ENCODE assay signal across 7 mouse cellular contexts in the genomic region with DNA sequence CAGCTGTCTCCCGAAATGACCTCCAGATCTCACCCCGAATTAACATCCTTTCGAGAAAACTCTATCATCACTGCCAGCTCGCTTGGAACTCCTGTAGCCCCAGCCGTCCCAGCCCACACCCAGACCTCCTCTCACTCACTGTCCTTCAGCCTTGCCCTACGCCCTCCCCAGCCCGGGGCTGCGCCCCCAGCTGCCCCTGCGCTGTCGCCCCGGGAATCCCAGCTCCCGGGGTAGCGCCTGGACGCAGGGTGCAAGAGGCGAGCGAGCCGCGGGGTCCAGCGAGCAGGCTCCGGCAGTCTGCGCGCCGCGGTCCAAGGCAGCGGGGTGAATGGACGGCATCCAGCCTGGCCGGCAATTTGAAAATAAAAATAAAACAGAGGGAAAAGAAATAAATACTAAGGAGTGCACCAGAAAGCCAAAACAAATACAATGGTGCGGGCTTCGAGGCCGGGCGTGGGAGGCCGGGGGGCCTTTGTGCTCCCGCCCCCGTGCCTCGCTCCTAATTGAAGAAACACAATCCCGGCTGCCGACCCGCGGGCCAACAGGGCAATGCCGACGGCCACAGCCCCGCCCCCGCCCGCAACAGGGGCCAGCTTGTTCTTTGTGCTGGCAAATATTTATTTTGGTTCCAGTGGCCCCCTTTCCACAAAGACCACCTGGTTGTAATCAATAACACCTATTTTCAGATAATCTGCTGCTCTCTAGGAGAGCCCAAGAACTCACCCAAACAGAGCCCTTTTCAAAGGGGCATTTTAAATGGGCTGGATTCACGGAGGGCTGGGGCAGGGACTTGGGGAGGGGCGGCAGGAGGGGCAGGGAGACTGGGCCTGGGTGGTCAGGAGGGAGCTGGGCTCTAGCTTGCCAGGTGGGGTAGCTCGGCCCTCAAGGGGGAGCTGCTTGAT. TPM values are rescaled to one million over a fixed set of nuclear protein-coding genes. Genes with fewer than 3 reads are reported as not detected.
DNase-seq lines count a peak whose midpoint lies in the region; ATAC-seq lines count a peak whose summit lies in the region.

No protein-coding gene starts in this region.

- no peak overlapping the region for H3K27ac ChIP-seq in forebrain, embryonic 16.5 days (ENCODE audit: low read length)
- H3K27ac ChIP-seq in intestine, embryonic 16.5 days (ENCODE audit: low read length) = no peak overlapping the region

- peak overlapping the region; percentile 73 for H3K9ac ChIP-seq in forebrain, embryonic 16.5 days (replicated peaks; ENCODE audit: low read depth, low read length)
- H3K9ac ChIP-seq in intestine, embryonic 16.5 days (ENCODE audit: low read depth, low read length) = peak overlapping the region; percentile 58

- H3K4me2 ChIP-seq in forebrain, embryonic 16.5 days (ENCODE audit: low read length) = peak overlapping the region; percentile 98
- peak overlapping the region; percentile 87 for H3K4me2 ChIP-seq in intestine, embryonic 16.5 days (ENCODE audit: low read depth, low read length)

- peak; percentile 39; the same call in 1 of the 2 replicates for ATAC-seq in forebrain, embryonic 16.5 days
- peak; percentile 44; the same call in 1 of the 2 replicates for ATAC-seq in intestine, embryonic 16.5 days
- ATAC-seq in CD4-positive, CD25-positive, alpha-beta regulatory T cell, adult 4 months = no peak

- under 1% methylated on average over 47 of the region's 47 CpGs for WGBS in forebrain, embryonic 16.5 days
- WGBS in intestine, embryonic 16.5 days = 5% methylated on average over 47 of the region's 47 CpGs

- peaks cover 10% of the 10 kb centered on the region for H3K4me1 ChIP-seq in forebrain, embryonic 16.5 days (replicated peaks; ENCODE audit: control insufficient read depth, insufficient read depth, low read length)
- H3K4me1 ChIP-seq in intestine, embryonic 16.5 days (ENCODE audit: control insufficient read depth, insufficient read depth, low read length) = peaks cover 8% of the 10 kb centered on the region; the same call in 1 of the 2 replicates

- H3K36me3 ChIP-seq in forebrain, embryonic 16.5 days (ENCODE audit: control insufficient read depth, insufficient read depth) = no peaks in the 10 kb centered on the region
- H3K36me3 ChIP-seq in intestine, embryonic 16.5 days (ENCODE audit: control insufficient read depth, insufficient read depth, low read length) = no peaks in the 10 kb centered on the region

- H3K9me3 ChIP-seq in forebrain, embryonic 16.5 days (ENCODE audit: control insufficient read depth, low read length) = no peaks in the 10 kb centered on the region
- H3K9me3 ChIP-seq in intestine, embryonic 16.5 days (ENCODE audit: control insufficient read depth, low read length) = no peaks in the 10 kb centered on the region

- DNase-seq in ES-CJ7 (ENCODE audit: low read depth, low spot score) = peak; percentile 17
- DNase-seq in adrenal gland, adult 8-10 months = peak; percentile 6
- DNase-seq in lung, postnatal 4 days = peak; percentile 28 to 47
- peak; percentile 39 for DNase-seq in yolk sac, embryonic 10.5 days (ENCODE audit: low spot score)

- H3K27me3 ChIP-seq in forebrain, embryonic 16.5 days (replicated peaks; ENCODE audit: control insufficient read depth, insufficient read depth, low read length) = peaks cover 34% of the 10 kb centered on the region
- peaks cover 6% of the 10 kb centered on the region; the same call in 1 of the 2 replicates for H3K27me3 ChIP-seq in intestine, embryonic 16.5 days (replicated peaks; ENCODE audit: control insufficient read depth, insufficient read depth, low read length)

- H3K4me3 ChIP-seq in forebrain, embryonic 16.5 days (replicated peaks; ENCODE audit: low read length) = peak overlapping the region; percentile 48
- H3K4me3 ChIP-seq in intestine, embryonic 16.5 days (ENCODE audit: low read length) = peak overlapping the region; percentile 46

RNA-seq across cellular contexts. Expression of a gene that starts 37.0 kb away (rescaled TPM):
- total RNA-seq in adrenal gland, adult 8-10 months (2022) = not detected
- not detected in 2 replicates for polyA plus RNA-seq in forebrain, embryonic 16.5 days (2015; fragmentation: Nextera tagmentation; extraction: Ambion mirVana)
- not detected in 2 replicates for polyA plus RNA-seq in intestine, embryonic 16.5 days (2015; fragmentation: Nextera tagmentation; extraction: Ambion mirVana)
- not detected for polyA plus RNA-seq in CD4-positive, CD25-positive, alpha-beta regulatory T cell, adult 4 months (2017; shearing (Covaris generic))
